Mouse (Mus musculus): ENCODE measurements around the gene Slc12a6. TPM values are rescaled to one million over a fixed set of nuclear protein-coding genes. Genes with fewer than 3 reads are reported as not detected.
"Not testable (repeated sequence)": the region's sequence is repeated elsewhere in the genome, so short reads cannot be mapped to it uniquely, and the experiment has no call there.

Slc12a6 gene
- total RNA-seq, 1 experiment: 20.7 TPM

DNA sequence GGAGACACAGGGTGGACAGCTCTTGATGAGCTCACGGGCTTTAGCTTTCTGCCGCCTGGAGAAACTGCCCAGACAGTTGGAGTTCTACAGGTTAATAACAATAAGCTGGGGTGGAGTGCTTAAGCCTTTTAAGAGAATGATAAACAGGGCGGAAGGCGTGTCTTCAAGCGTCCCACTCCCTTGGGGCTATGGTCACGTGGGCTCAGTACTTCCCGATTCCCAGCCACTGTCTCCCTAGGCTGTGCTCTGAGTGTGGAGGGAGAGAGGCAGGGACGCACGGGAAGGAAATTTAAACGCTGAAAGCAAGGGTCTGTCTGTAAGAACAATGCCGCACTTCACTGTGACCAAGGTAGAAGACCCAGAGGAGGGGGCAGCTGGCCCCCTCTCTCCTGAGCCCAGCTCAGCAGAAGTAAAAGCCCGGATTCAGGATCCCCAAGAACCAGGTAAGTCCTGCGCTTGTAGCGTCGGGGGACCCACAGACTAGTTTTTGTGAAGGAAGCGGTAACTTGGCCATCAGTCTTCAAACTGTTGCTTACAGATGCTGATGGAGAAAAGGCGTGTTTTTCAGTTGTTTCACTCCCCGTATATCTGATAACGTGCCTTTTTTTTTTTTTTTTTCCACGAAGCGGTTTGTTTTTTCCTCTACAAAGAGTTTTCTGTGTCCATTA, 18.9 kb downstream of the Slc12a6 start:
- Histone ChIP-seq H3K4me1 (ENCODE audit: control insufficient read depth in 2 of 2, insufficient read depth in 2 of 2, low read length in 2 of 2, poor library complexity in 1 of 2) (peaks cover 0 to 5% of the 10 kb centered on the region in 2 experiments; a peak in 1 of 4 replicates), H3K27ac (ENCODE audit: insufficient read depth, low read depth, low read length, poor library complexity, severe bottlenecking) (peak overlapping the region; percentile 53; the same call in 1 of the 2 replicates), H3K36me3 (ENCODE audit: control insufficient read depth, insufficient read depth, low read length, poor library complexity, severe bottlenecking) (no peaks in the 10 kb centered on the region), H3K9ac (ENCODE audit: insufficient read depth, low read depth, low read length, poor library complexity, severe bottlenecking) (peak overlapping the region; percentile 90), H3K4me3 (ENCODE audit: insufficient read depth in 1 of 2, low read depth in 1 of 2, low read length in 2 of 2, poor library complexity in 1 of 2, severe bottlenecking in 1 of 2) (peak overlapping the region; percentile 71 to 88), H3K9me3 (ENCODE audit: control insufficient read depth, insufficient read depth, low read depth, low read length) (no peaks in the 10 kb centered on the region)
- in situ Hi-C loops (cut with MboI; ENCODE audit: low sequenced_read_pairs in 2 of 2, unreplicated experiment in 2 of 2): no loop called here
- peak; percentile 88 for DNase-seq (ENCODE audit: low read depth, low spot score)
- TF ChIP-seq CHD2 (IDR thresholded peaks at IDR 0.05; ENCODE audit: low read depth, low read length): no peak
- TF ChIP-seq HCFC1 (IDR thresholded peaks at IDR 0.05; ENCODE audit: borderline replicate concordance, insufficient read depth, low read length): no peak
- TF ChIP-seq MAFK (IDR thresholded peaks at IDR 0.05; ENCODE audit: insufficient read depth, low read depth, low read length): no peak
- no peak for TF ChIP-seq ZNF384 (IDR thresholded peaks at IDR 0.05; ENCODE audit: low read depth, low read length)
- no peak for TF ChIP-seq ZC3H11A (IDR thresholded peaks at IDR 0.05; ENCODE audit: borderline replicate concordance, low read depth, low read length)

GRCm38 (mm10) chr2:112285031-112285390, 19.4 kb downstream of the Slc12a6 start:
- peaks cover 0 to 5% of the 10 kb centered on the region in 2 experiments; a peak in 1 of 4 replicates for H3K4me1 ChIP-seq (ENCODE audit: control insufficient read depth in 2 of 2, insufficient read depth in 2 of 2, low read length in 2 of 2, poor library complexity in 1 of 2)
- TF ChIP-seq MAFK (IDR thresholded peaks at IDR 0.05; ENCODE audit: insufficient read depth, low read depth, low read length) (no peak), ZNF384 (IDR thresholded peaks at IDR 0.05; ENCODE audit: low read depth, low read length) (no peak), CHD2 (IDR thresholded peaks at IDR 0.05; ENCODE audit: low read depth, low read length) (no peak), HCFC1 (IDR thresholded peaks at IDR 0.05; ENCODE audit: borderline replicate concordance, insufficient read depth, low read length) (no peak), ZC3H11A (IDR thresholded peaks at IDR 0.05; ENCODE audit: borderline replicate concordance, low read depth, low read length) (no peak)
- H3K27ac ChIP-seq (ENCODE audit: insufficient read depth, low read depth, low read length, poor library complexity, severe bottlenecking): no peak overlapping the region
- peak overlapping the region; percentile 71 to 88; a peak in 3 of 4 replicates for H3K4me3 ChIP-seq (ENCODE audit: insufficient read depth in 1 of 2, low read depth in 1 of 2, low read length in 2 of 2, poor library complexity in 1 of 2, severe bottlenecking in 1 of 2)
- in situ Hi-C loops (cut with MboI; ENCODE audit: low sequenced_read_pairs in 2 of 2, unreplicated experiment in 2 of 2): no loop called here
- H3K9me3 ChIP-seq (ENCODE audit: control insufficient read depth, insufficient read depth, low read depth, low read length): no peaks in the 10 kb centered on the region
- no peaks in the 10 kb centered on the region for H3K36me3 ChIP-seq (ENCODE audit: control insufficient read depth, insufficient read depth, low read length, poor library complexity, severe bottlenecking)
- DNase-seq (ENCODE audit: low read depth, low spot score): no peak
- no peak overlapping the region for H3K9ac ChIP-seq (ENCODE audit: insufficient read depth, low read depth, low read length, poor library complexity, severe bottlenecking)

DNA sequence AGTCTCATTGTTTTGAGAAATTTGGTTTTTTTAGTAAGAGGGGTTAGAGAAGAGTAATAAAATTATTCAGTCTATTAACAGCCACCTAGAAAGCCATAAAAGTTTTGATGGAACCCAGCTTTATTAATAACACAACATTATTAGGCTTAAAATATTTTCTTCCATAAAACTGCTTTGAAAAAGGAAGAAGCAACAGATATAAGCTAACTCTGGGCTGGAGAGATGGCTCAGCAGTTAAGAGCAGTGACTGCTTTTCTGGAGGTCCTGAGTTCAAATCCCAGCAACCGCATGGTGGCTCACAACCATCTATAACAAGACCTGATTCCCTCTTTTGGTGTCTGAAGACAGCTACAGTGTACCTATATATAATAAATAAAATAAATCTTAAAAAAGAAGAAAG, 20.4 kb downstream of the Slc12a6 start:
- in situ Hi-C loops (cut with MboI; ENCODE audit: low sequenced_read_pairs in 2 of 2, unreplicated experiment in 2 of 2); H3K4me3 ChIP-seq (ENCODE audit: insufficient read depth in 1 of 2, low read depth in 1 of 2, low read length in 2 of 2, poor library complexity in 1 of 2, severe bottlenecking in 1 of 2); DNase-seq (ENCODE audit: low read depth, low spot score); H3K9me3 ChIP-seq (ENCODE audit: control insufficient read depth, insufficient read depth, low read depth, low read length); H3K27ac ChIP-seq (ENCODE audit: insufficient read depth, low read depth, low read length, poor library complexity, severe bottlenecking); H3K4me1 ChIP-seq (ENCODE audit: control insufficient read depth in 2 of 2, insufficient read depth in 2 of 2, low read length in 2 of 2, poor library complexity in 1 of 2); H3K9ac ChIP-seq (ENCODE audit: insufficient read depth, low read depth, low read length, poor library complexity, severe bottlenecking); H3K36me3 ChIP-seq (ENCODE audit: control insufficient read depth, insufficient read depth, low read length, poor library complexity, severe bottlenecking): not testable (repeated sequence)

DNA sequence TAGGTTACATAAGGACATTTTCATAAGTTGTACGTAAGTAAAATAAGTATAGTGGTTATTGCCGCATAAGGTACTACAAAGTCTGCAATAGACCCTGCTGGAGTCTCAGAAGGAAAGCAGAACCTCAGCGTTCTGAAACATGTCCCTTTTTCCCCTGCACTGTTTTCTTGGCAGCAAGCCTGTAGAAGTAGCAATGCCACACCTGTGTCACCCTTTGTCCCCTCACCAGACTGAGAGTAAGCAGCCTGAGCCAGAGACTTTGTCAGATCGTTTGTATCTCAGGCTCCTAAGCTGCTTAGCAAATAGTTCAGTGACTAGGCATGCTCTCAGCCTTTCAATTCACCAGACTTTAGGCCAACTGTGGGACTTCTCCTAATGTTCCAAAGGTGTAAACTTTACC, 21.4 kb downstream of the Slc12a6 start:
- Histone ChIP-seq H3K4me1 (ENCODE audit: control insufficient read depth in 2 of 2, insufficient read depth in 2 of 2, low read length in 2 of 2, poor library complexity in 1 of 2) (peaks cover 0 to 5% of the 10 kb centered on the region in 2 experiments; a peak in 1 of 4 replicates), H3K9me3 (ENCODE audit: control insufficient read depth, insufficient read depth, low read depth, low read length) (no peaks in the 10 kb centered on the region), H3K4me3 (ENCODE audit: insufficient read depth in 1 of 2, low read depth in 1 of 2, low read length in 2 of 2, poor library complexity in 1 of 2, severe bottlenecking in 1 of 2) (no peak overlapping the region), H3K27ac (ENCODE audit: insufficient read depth, low read depth, low read length, poor library complexity, severe bottlenecking) (no peak overlapping the region), H3K9ac (ENCODE audit: insufficient read depth, low read depth, low read length, poor library complexity, severe bottlenecking) (no peak overlapping the region), H3K36me3 (ENCODE audit: control insufficient read depth, insufficient read depth, low read length, poor library complexity, severe bottlenecking) (no peaks in the 10 kb centered on the region)
- in situ Hi-C loops (cut with MboI; ENCODE audit: low sequenced_read_pairs in 2 of 2, unreplicated experiment in 2 of 2): no loop called here
- no peak for DNase-seq (ENCODE audit: low read depth, low spot score)
- TF ChIP-seq HCFC1 (IDR thresholded peaks at IDR 0.05; ENCODE audit: borderline replicate concordance, insufficient read depth, low read length): no peak

DNA sequence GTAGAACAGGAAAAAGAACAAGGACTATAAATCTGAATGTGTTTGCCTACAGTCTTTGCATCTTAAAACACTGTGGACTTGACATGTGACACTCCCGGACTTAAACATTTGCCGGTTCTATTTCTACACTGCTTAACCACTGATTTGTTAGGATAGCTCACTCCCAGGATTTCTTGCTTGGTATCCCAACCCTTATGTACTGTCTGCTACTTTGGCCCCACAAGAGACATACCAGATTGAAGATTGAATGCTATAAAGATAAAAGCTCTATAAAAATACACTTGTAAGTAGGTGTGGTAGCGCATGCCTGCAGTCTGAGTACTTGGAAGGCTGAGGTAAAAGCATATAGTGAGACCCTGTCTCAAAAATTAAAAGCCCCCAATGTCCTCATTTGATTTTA, 23.9 kb downstream of the Slc12a6 start:
- Histone ChIP-seq H3K9me3 (ENCODE audit: control insufficient read depth, insufficient read depth, low read depth, low read length) (no peaks in the 10 kb centered on the region), H3K27ac (ENCODE audit: insufficient read depth, low read depth, low read length, poor library complexity, severe bottlenecking) (no peak overlapping the region), H3K9ac (ENCODE audit: insufficient read depth, low read depth, low read length, poor library complexity, severe bottlenecking) (no peak overlapping the region), H3K36me3 (ENCODE audit: control insufficient read depth, insufficient read depth, low read length, poor library complexity, severe bottlenecking) (no peaks in the 10 kb centered on the region), H3K4me3 (ENCODE audit: insufficient read depth in 1 of 2, low read depth in 1 of 2, low read length in 2 of 2, poor library complexity in 1 of 2, severe bottlenecking in 1 of 2) (no peak overlapping the region), H3K4me1 (ENCODE audit: control insufficient read depth in 2 of 2, insufficient read depth in 2 of 2, low read length in 2 of 2, poor library complexity in 1 of 2) (no peaks in the 10 kb centered on the region)
- no peak for TF ChIP-seq ZC3H11A (IDR thresholded peaks at IDR 0.05; ENCODE audit: borderline replicate concordance, low read depth, low read length)
- no peak for TF ChIP-seq ZNF384 (IDR thresholded peaks at IDR 0.05; ENCODE audit: low read depth, low read length)
- TF ChIP-seq CHD2 (IDR thresholded peaks at IDR 0.05; ENCODE audit: low read depth, low read length): no peak
- TF ChIP-seq MAFK (IDR thresholded peaks at IDR 0.05; ENCODE audit: insufficient read depth, low read depth, low read length): no peak
- no peak for TF ChIP-seq HCFC1 (IDR thresholded peaks at IDR 0.05; ENCODE audit: borderline replicate concordance, insufficient read depth, low read length)
- in situ Hi-C loops (cut with MboI; ENCODE audit: low sequenced_read_pairs in 2 of 2, unreplicated experiment in 2 of 2): no loop called here
- no peak for DNase-seq (ENCODE audit: low read depth, low spot score)

All from ES-E14 (cell line).